Mouse (Mus musculus) heart, adult 2 months (tissue): ENCODE measurements around the gene Smim20.

Source experiments
- CTCF ChIP-seq: fragments of 200-600 bp; IDR thresholded peaks from 2 replicates; pipeline ENCODE4 v1.8.1; 2022; ENCODE audit warnings: antibody characterized with exemption, mild to moderate bottlenecking, moderate library complexity
- EP300 ChIP-seq: fragments of 200-500 bp; IDR thresholded peaks from 2 replicates; pipeline ENCODE4 v1.6.1; 2011; ENCODE audit warnings: low read depth, low read length, control low read depth; ENCODE audit not compliant: insufficient read depth
- POLR2A ChIP-seq: fragments of 200-500 bp; IDR thresholded peaks from 2 replicates; pipeline ENCODE4 v1.6.1; 2011; ENCODE audit warnings: mild to moderate bottlenecking, low read depth, low read length, control low read depth; ENCODE audit not compliant: insufficient read depth

DNA sequence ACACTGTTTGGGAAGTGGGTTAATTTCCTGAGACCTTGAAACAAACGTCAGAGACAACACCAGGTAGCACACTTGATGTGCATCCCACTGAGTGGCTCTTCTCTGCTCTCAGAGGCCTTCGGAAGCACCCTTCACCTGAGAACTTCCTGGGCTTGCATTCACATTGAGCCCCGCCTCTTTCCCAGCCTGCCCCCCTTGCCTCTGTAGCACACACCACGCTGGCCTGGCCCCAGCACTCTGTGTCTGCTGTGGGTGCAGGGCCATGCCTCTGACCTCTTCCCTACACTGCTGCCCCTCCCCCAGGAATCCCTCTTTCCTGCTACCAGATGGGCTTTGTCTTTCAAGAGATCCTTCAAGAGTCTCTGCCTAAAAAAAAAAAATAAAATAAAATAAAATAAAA lies 31.3 kb upstream of the Smim20 start:
- TF ChIP-seq CTCF (no peak), EP300 (no peak), POLR2A (no peak)
